Mouse (Mus musculus): ENCODE measurements around the gene Msmo1.

- no peak for TF ChIP-seq CTCF (IDR thresholded peaks at IDR 0.05; ENCODE audit: low read depth, low read length)
- TF ChIP-seq POLR2A (IDR thresholded peaks at IDR 0.05; ENCODE audit: insufficient read depth, low read length), result no peak
- no peak for TF ChIP-seq EP300 (IDR thresholded peaks at IDR 0.05; ENCODE audit: insufficient read depth, low read depth, low read length)
These were observed 24.4 kb upstream of the Msmo1 start for GRCm38 (mm10) chr8:64757956-64758355.

All from ES-Bruce4 (cell line).